Mouse (Mus musculus) intestine, embryonic 14.5 days (tissue): ENCODE data around the gene Dpep3. TPM values are rescaled to one million over a fixed set of nuclear protein-coding genes. Genes with fewer than 3 reads are reported as not detected.

Experiments used
- ATAC-seq: fragments of 200-750 bp; cut with Nextera tagmentation; replicated peaks from 2 replicates; pipeline ENCODE4 v1.8.0; 2017; ENCODE audit warnings: low read depth, moderate number of reproducible peaks, moderate TSS enrichment, moderate library complexity; ENCODE audit not compliant: low FRiP score, low TSS enrichment
- DNase-seq: peaks from one replicate; pipeline ENCODE4 v3.0.0-alpha.2; 2018; ENCODE audit warnings: low spot score
- H3K27ac ChIP-seq: fragments of 300-500 bp; sonication (generic); 2 replicates; pipeline ENCODE4 v1.5.1; 2014; ENCODE audit warnings: low read depth, mild to moderate bottlenecking, control low read depth
- H3K27me3 ChIP-seq: fragments of 300-500 bp; sonication (generic); replicated peaks from 2 replicates; pipeline ENCODE4 v1.6.1; 2014; ENCODE audit warnings: low read length, control low read depth; ENCODE audit not compliant: control insufficient read depth, insufficient read depth
- H3K36me3 ChIP-seq: fragments of 300-500 bp; sonication (generic); 2 replicates; pipeline ENCODE4 v1.6.1; 2014; ENCODE audit warnings: low read length, control low read depth; ENCODE audit not compliant: control insufficient read depth, insufficient read depth
- H3K4me1 ChIP-seq: fragments of 300-500 bp; sonication (generic); replicated peaks from 2 replicates; pipeline ENCODE4 v1.6.1; 2014; ENCODE audit warnings: low read length, control low read depth, mixed read lengths; ENCODE audit not compliant: control insufficient read depth, insufficient read depth
- H3K4me2 ChIP-seq: fragments of 300-500 bp; sonication (generic); 2 replicates; pipeline ENCODE4 v1.6.1; 2014; ENCODE audit warnings: low read length
- H3K4me3 ChIP-seq: fragments of 300-500 bp; sonication (generic); 2 replicates; pipeline ENCODE4 v1.5.1; 2014; ENCODE audit warnings: low read depth, low read length, control low read depth, mixed read lengths
- H3K9ac ChIP-seq: fragments of 300-500 bp; sonication (generic); 2 replicates; pipeline ENCODE4 v1.6.1; 2014; ENCODE audit warnings: mild to moderate bottlenecking, low read length
- H3K9me3 ChIP-seq: fragments of 300-500 bp; sonication (generic); 2 replicates; pipeline ENCODE4 v1.6.1; 2016; ENCODE audit warnings: low read length, control low read depth; ENCODE audit not compliant: control insufficient read depth
- WGBS: fragments of 180-500 bp; shearing (Covaris S2); extraction: QIAGEN DNeasy Blood & Tissue Kit; methylation state at CpG from one replicate; pipeline ENCODE4 v1.1.7; 2014; 5-methylcytosine and 5-hydroxymethylcytosine counted together
- polyA plus RNA-seq: library from polyadenylated mRNA; unstranded; fragments of >200 nt; fragmentation: Nextera tagmentation; extraction: Ambion mirVana; gene quantifications from 2 replicates; pipeline ENCODE4 v1.2.1, GENCODE M21; 2014

Dpep3 gene
- polyA plus RNA-seq, 1 experiment from 2014 or later, result not detected

DNA sequence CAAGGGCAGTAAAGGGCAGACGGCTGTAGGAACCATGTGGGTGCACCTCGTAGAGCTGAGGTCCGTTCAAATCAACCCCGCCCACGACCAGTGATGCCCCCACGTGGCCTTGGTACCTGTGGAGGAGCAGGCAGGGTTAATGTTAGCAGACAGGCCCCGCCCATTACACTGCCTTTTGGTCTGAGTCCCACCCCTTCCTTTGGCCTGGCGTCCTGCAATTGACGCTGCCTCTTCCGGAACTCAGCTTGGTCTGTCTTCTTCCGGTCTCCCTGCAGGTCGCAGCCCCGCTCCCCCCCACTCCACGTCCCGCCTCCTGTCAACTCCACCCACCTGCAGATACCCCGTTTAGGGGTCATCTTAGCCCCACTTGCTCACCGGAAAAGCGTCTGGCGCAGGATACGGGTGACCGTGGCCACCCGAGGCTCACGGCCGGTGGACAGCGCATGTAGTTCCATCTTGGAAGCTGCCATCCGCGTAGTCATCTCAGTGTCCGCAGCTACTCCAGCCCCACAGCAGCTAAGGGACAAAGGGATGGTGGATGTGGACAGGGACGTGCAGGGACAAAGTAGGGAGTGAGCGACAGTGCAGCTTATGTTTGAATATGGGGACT lies 42.3 kb downstream of the Dpep3 start:
- peak; percentile 86 for ATAC-seq
- under 1% methylated on average over 30 of the region's 30 CpGs for WGBS

DNA sequence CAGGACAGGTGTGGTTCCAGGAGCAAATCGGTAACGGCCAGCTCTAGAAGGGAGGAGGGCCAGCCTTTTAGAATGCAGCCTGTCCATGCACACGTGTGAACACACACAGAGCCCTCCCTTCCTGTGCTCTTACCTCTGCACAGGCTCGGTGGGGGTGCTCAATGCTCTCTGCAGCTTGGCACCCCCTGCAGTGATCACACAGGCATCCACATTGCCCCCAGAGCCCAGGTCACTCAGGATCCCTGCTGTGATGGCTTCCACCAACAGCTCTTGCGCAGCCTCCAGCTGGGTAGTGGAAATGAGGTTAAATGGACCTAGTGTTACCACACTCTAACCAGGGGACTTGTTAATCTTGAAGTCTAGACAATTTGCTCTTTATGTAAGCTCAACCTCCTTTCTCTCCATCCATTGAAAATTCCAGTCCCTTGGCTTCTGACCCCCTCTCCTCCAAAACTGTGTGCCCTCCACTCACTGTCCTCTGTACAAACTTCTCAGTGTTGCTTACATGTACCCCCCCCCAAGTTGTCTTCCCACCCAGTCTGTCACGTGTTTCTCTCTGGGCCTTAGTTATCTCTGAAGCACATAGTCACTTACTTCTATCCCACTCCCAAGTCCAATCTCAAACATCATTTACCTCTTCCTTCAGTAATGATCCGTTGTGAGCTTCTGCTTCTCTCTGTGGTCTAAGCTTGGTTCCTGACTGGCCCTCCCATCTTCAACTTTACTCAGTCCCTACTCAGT lies 43.2 kb downstream of the Dpep3 start:
- Histone ChIP-seq H3K4me2 (peak overlapping the region; percentile 94), H3K36me3 (peaks cover 32% of the 10 kb centered on the region), H3K9me3 (no peaks in the 10 kb centered on the region), H3K27me3 (no peaks in the 10 kb centered on the region), H3K4me1 (peaks cover 13% of the 10 kb centered on the region; the same call in 1 of the 2 replicates), H3K4me3 (peak overlapping the region; percentile 82), H3K27ac (0 out of 2 replicates have a peak overlapping the region, but pooled peaks have one; percentile 38), H3K9ac (peak overlapping the region; percentile 63)
- ATAC-seq, result no peak
- 32% methylated on average over 7 of the region's 7 CpGs for WGBS
- no peak for DNase-seq

More for the DNA sequence above, 42.3 kb downstream of the Dpep3 start:
- Histone ChIP-seq H3K9ac (peak overlapping the region; percentile 63), H3K4me1 (peaks cover 13% of the 10 kb centered on the region; the same call in 1 of the 2 replicates), H3K4me2 (peak overlapping the region; percentile 94), H3K36me3 (peaks cover 27% of the 10 kb centered on the region), H3K4me3 (peak overlapping the region; percentile 82), H3K27ac (peak overlapping the region; percentile 69), H3K27me3 (no peaks in the 10 kb centered on the region), H3K9me3 (no peaks in the 10 kb centered on the region)
- peak; percentile 86 for DNase-seq

DNA sequence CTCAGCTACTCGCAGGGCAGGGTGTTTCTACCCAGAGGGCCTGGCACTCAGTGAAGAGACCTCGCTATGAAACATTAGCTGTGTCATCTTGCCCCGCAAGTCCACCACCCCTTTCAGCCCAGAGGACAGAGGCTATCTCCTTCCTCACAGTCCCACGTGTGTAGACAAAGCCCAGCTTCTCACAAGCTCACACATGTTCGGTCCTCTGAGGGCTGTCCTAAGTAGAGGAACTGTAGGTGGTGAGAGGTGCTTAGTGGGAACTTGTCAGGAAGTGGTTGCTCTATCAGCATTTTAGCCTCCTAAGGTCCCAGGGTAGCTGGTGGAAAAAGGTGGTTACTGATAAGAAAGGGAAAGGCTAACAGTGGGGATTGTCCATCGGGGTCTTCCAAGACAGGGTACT lies 44.1 kb downstream of the Dpep3 start:
- Histone ChIP-seq H3K4me1 (peaks cover 13% of the 10 kb centered on the region; the same call in 1 of the 2 replicates), H3K4me3 (no peak overlapping the region), H3K4me2 (no peak overlapping the region), H3K9ac (no peak overlapping the region), H3K36me3 (peaks cover 35% of the 10 kb centered on the region), H3K27ac (no peak overlapping the region), H3K9me3 (no peaks in the 10 kb centered on the region), H3K27me3 (no peaks in the 10 kb centered on the region)
- ATAC-seq (no peak), DNase-seq (no peak)
- 76% methylated on average over 6 of the region's 6 CpGs for WGBS

DNA sequence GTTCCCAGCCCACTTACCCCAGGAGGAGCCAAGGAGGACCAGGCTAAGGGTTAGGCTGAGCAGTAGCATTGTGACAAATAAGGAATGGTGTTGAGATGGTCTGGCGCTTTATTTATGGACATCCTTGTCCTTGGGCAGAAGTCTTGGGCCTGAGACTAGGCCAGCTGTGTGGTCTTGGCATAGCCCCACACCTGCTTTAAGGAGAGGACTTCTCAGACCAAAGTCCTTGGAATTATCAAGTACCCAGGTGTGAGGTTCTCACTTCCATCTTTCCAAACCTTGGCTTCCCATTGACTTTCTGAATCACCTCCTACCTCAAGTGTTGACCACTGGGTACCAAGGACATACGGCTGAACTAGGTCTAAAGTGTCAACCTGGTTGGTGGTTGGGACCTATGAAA lies 45.5 kb downstream of the Dpep3 start, which contains the start of gene Ctrl:
TSS of gene Ctrl (minus strand) at position 101 of the 400 bp plus-strand sequence.
- Histone ChIP-seq H3K4me3 (no peak within 1 kb of the TSS), H3K36me3 (peaks cover 36% of the 10 kb centered on the region), H3K4me1 (peaks cover 13% of the 10 kb centered on the region; the same call in 1 of the 2 replicates), H3K27ac (no peak within 1 kb of the TSS), H3K9me3 (no peaks in the 10 kb centered on the region), H3K9ac (no peak within 1 kb of the TSS), H3K4me2 (no peak within 1 kb of the TSS), H3K27me3 (no peaks in the 10 kb centered on the region)
- WGBS, result 88% methylated on average over 2 of the region's 2 CpGs
- DNase-seq (no peak), ATAC-seq (no peak)

DNA sequence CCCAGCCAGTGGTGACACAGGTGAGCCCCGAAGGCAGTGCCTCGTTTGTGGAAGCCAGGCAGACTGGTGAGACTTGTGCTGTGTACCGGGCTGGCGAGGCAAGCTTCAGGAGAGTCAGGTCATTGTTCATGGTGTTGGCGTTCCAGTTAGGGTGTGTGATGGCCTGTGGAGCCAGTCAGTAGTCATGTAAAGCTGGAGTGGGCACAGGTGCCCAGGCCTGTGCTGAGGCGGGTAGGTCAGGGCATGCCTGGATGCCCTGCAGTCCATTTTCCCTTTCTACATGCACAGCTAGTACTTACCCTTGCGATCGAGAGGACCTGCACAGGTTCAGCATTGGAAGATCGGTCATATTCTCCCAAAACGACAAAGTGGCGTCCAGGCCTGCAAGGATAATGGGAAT lies 46.7 kb downstream of the Dpep3 start:
- peaks cover 39% of the 10 kb centered on the region for H3K36me3 ChIP-seq
- no peak overlapping the region for H3K27ac ChIP-seq
- H3K27me3 ChIP-seq, result no peaks in the 10 kb centered on the region
- ATAC-seq, result no peak
- WGBS, result 90% methylated on average over 11 of the region's 11 CpGs
- no peak overlapping the region for H3K9ac ChIP-seq
- H3K4me3 ChIP-seq, result no peak overlapping the region
- H3K4me1 ChIP-seq, result peaks cover 8% of the 10 kb centered on the region; the same call in 1 of the 2 replicates
- DNase-seq, result no peak
- no peak overlapping the region for H3K4me2 ChIP-seq
- H3K9me3 ChIP-seq, result no peaks in the 10 kb centered on the region

DNA sequence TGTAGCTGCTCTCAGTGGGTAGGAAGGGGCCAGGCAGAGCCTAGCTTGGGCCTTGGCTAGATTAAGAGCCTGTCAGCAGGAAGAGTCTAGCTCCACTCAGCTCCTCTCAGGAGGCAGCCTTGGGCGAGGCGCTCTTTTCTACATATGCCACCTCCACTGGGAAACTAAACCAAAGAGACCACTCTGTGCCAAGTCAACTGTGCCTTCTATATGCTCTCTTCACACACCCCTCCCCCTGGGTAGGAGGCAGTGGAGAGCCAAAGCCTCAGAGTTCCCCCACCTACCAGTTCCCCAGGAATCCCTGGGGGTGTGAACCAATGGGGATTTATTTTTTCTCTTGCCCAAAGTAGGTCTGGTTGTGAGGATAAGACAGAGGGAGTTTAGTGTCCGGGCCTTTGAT lies 48.0 kb downstream of the Dpep3 start:
- Histone ChIP-seq H3K27me3 (no peaks in the 10 kb centered on the region), H3K4me3 (no peak overlapping the region), H3K27ac (no peak overlapping the region), H3K36me3 (peaks cover 46% of the 10 kb centered on the region), H3K9ac (no peak overlapping the region), H3K4me1 (peaks cover 5% of the 10 kb centered on the region; the same call in 1 of the 2 replicates), H3K4me2 (no peak overlapping the region), H3K9me3 (no peaks in the 10 kb centered on the region)
- ATAC-seq, result no peak
- DNase-seq, result no peak
- WGBS, result 97% methylated on average over 3 of the region's 3 CpGs

DNA sequence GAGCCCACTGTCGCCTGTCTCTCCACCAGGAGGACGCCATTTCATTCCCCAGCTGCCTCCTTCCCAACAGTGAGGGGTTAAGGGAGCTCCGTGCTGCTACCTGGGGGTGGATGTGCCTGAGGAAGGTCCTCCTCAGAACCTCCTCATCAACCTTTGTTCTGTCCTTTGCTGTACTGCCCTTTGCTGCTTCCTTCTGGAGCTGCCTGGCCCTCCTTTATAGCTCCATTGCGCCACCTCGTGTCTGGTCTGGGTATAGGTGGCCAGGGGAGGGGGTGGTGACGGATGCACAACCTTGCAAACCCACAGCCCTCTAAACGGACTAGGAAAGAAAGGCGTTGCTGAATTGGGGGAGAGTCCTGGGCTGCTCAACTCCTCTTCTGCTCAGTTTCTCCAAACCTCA lies 48.6 kb downstream of the Dpep3 start:
- Histone ChIP-seq H3K36me3 (peaks cover 51% of the 10 kb centered on the region), H3K9ac (no peak overlapping the region), H3K4me3 (no peak overlapping the region), H3K4me1 (no peaks in the 10 kb centered on the region), H3K9me3 (no peaks in the 10 kb centered on the region), H3K27ac (no peak overlapping the region), H3K27me3 (no peaks in the 10 kb centered on the region), H3K4me2 (no peak overlapping the region)
- 21% methylated on average over 8 of the region's 8 CpGs for WGBS
- ATAC-seq (peak; percentile 62; the same call in 1 of the 2 replicates), DNase-seq (peak; percentile 95)

DNA sequence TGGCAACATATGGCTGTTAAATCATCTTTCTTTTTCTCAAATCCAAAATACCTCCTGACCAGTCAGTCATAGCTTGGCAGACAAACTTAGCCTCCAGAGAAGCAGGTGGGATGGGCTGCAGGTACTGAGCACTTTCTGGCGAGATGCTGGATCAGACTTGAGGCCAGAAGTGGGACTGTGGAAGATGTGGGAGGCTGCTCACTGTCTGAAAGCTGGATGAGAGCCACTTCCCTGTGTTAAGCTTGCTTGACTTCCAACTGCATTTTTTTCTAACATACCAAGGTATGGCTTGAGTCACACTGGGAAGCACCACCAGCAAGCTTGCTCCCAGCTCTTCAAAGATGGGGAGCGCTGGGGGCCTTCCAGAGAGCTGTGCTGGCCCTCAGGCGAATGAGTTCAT lies 54.1 kb downstream of the Dpep3 start:
- no peaks in the 10 kb centered on the region for H3K9me3 ChIP-seq
- no peak overlapping the region for H3K9ac ChIP-seq
- H3K27me3 ChIP-seq, result no peaks in the 10 kb centered on the region
- no peak for DNase-seq
- no peak overlapping the region for H3K4me3 ChIP-seq
- peaks cover 25% of the 10 kb centered on the region for H3K36me3 ChIP-seq
- H3K4me1 ChIP-seq, result no peaks in the 10 kb centered on the region
- H3K27ac ChIP-seq, result no peak overlapping the region
- no peak overlapping the region for H3K4me2 ChIP-seq
- WGBS, result 70% methylated on average over 3 of the region's 3 CpGs
- ATAC-seq, result no peak
